Mouse (Mus musculus) 416B (cell line): ENCODE results near the gene Rpa2.
A peak's percentile ranks its signal among the peaks of the same experiment; 100 is the strongest.

Experiments
- DNase-seq: peaks from one replicate; pipeline ENCODE4 v3.0.0; 2011; ENCODE audit warnings: low read depth

The Rpa2 gene

DNA sequence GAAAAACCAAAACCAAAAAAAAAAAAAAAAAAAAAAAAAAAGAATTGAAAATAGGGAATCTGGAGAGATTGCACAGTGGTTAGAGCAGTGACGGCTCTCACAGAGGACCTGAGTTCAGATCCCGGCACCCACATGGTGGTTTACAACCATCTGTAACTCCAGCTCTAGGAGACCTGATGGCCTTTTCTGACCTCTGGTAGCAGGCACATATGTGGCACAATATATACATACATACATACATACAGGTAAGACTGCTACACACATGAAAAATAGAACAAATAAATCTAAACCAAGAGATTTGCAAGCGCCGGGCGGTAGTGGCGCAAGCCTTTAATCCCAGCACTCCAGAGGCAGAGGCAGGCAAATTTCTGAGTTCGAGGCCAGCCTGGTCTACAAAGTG, 35.7 kb downstream of the Rpa2 start:
- no peak for DNase-seq

DNA sequence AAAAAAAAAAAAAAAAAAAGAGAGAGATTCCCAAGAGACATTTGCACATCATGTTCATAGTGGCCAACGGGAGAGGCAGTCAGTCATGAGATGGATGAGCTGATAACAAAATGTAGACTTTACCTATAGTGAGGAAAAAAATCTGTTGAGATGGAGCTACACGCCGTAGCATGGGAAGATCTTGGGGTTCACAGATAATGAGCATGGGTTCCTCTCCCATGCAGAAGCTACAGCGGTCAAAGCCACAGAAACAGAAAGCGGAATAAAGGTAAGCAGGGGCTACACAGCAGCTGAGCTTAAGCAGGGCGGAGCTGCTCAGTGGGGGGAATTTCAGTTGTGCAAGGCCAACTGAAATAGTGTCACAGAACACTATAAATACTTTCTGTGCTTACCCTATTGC, 36.2 kb downstream of the Rpa2 start:
- peak; percentile 30 for DNase-seq

DNA sequence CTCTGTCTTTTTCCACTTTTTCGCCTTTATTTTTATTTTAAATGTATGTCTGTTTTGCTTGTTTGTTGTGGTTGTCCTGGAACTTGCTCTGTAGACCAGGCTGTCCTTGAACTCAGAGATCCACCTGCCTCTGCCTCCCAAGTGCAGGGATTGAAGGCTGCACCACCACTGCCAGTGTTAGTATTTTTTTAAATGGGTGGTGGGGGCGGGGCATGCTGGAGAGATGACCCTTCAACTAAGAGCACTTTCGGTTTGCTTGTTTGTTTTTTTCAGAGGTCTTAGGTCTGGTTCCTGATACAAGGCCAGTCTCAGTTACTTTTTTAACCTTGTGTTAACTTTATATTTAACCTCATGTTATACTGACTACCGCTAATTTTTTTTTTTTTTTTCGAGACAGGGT, 37.0 kb downstream of the Rpa2 start:
- no peak for DNase-seq

DNA sequence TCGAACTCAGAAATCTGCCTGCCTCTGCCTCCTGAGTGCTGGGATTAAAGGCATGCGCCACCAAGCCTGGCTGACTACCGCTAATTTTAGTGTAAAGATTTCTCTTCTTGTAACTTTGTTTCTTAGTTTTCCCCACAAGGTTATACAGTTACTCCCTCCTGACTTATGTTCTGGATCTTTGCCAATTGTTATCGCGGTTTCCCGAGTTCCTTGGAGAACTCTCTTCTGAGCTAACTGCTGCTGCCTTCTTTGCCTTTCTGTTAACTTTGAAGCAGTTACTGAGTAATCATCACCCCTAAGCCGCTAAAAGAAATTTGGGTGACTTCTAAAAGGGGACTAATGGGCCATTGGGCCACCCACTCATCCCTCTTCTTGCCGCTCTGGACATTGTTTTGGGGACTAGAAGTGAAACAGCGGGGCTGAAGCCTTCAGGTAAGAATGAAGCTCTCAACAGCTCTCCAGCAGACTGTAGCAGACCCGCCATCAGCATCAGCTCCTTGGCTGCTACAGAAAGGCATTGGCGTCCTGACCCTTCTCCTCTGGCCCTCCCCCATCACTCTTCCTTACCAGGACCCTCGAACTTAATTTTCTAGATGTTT, 37.6 kb downstream of the Rpa2 start:
- DNase-seq, result peak; percentile 56

DNA sequence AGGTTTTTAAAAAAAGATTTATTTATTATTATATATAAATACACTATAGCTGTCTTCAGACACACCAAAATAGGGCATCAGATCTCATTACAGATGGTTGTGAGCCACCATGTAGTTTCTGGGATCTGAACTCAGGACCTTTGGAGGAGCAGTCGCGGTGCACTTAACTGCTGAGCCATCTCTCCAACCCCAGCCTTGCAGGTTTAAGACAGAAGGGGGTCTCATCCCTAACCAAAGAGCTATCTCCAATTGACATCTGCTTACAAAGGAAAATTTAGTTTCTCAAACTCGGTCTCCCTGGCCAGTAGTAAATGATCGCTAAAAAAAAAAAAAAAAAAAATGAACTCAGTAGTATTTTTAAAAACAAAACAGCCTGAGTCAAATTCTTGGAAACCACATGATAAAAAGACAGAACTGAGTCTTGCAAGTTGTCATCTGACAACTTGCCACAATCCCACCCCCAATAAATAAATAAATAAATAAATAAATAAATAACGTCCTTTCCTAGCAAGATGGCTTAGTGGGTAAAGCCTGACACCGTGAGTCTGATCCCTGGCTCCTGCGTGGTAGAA, 38.6 kb downstream of the Rpa2 start:
- DNase-seq, result no peak

DNA sequence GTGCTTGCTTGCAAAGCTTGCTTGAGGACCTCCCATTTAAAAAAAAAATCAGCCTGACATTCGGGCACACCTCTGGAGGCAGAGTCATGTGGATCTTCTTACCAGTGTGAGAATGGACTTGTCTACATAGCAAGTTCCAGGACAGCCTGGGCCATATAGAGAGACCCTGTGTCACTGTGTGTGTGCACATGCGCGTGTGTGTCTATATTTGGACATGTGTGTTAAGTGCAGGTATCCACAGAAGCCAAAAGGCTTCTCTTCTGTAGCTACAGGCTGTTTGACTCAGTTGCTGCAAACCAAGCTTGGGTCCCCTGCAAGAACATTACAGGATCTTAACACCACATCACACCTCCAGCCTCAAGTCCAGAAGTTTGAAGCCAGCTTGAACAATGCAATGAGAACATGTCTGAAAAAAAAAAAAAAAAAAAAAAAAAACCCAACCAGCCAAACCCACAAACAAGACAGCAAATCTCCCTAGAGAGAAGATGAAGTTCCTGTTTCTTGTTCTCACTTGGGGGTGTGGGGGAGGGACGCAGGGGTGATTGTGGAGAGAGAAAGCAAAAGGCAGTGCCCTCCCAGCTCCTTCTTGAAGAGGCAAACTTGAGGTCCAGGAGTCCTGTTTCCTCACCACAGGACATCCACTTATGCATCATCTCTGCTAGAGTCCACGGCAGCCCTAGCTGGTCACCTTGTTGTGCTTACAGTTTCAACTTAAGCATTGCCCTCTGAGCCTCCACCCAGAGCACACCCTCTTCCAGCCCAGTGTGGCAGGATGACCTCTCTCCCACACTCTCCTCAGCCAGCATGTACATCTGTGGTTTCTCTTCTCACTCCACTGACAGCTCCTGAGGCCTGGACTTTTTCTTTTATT, 39.9 kb downstream of the Rpa2 start:
- peak; percentile 75 for DNase-seq

DNA sequence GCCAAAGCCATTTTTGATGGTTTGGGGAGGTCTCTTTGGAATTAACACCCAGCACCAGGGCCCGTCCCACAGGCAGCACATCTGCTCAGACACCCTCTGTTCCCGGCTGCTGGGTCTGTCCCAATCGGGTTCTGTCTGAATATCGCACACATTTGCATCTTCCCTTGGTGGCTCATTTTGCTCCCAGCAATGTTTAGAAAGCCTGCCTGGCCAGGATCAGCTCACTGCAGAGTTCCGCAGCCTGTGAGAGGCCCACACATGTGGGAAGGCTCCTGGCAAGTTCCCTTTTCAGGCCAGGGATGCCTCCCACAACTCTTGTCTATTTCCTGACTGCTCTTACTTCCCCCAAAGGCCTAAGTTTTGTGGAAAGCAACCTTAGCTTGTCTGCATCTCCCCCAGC, 41.5 kb downstream of the Rpa2 start:
- DNase-seq, result no peak

DNA sequence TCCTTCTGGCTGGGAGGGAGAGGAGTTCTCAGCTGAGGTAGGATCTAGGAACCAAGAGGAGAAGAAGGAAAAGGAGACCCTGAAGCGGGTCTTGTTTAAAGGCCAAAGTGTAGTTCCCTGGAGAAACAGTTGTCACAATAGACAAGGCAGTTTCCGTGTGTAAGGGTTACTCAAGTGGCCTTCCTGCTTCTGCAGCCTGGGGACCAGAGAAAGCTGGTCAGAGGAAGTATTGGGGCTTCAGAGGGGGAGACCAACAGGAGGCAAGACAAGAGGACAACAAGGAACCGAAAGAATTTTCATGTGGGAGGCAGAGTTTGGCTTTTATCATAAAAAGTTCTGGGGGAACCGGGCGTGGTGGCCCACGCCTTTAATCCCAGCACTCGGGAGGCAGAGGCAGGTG, 48.3 kb downstream of the Rpa2 start:
- DNase-seq, result peak; percentile 64

DNA sequence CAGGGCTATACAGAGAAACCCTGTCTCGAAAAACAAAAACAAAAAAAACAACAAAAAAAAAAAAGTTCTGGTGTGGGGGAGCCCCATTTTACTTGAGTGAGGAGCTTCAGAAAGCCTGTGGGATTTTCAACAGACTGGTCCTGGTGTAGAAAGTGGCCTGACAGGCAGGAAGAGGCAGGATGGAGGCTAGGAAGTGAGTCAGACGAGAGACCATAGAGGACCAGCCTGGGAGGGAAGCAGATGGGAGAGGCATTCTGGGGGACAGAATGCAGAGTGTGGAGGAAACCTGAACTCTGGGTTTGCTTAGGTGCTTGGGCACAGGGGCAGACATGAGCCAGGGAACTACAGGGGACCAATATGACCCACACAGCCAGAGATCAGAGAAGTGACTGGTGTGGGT, 48.7 kb downstream of the Rpa2 start:
- peak; percentile 78 for DNase-seq

DNA sequence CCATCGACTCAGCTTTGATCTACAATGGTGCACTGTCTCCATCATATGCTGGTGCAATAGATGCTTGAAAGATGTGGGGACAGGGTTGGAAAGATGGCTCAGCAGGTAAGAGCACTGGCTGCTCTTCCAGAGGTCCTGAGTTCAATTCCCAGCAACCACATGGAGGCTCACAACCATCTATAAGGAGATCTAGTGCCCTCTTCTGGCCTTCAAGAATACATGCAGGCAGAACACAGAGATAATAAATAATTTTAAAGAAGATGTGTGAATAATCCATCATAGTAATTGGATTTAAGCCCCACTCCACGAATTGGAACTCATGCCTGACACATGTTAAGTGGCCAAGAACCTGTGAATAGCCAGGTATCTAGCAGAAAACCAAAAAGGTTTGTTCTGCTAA, 50.3 kb downstream of the Rpa2 start:
- no peak for DNase-seq

DNA sequence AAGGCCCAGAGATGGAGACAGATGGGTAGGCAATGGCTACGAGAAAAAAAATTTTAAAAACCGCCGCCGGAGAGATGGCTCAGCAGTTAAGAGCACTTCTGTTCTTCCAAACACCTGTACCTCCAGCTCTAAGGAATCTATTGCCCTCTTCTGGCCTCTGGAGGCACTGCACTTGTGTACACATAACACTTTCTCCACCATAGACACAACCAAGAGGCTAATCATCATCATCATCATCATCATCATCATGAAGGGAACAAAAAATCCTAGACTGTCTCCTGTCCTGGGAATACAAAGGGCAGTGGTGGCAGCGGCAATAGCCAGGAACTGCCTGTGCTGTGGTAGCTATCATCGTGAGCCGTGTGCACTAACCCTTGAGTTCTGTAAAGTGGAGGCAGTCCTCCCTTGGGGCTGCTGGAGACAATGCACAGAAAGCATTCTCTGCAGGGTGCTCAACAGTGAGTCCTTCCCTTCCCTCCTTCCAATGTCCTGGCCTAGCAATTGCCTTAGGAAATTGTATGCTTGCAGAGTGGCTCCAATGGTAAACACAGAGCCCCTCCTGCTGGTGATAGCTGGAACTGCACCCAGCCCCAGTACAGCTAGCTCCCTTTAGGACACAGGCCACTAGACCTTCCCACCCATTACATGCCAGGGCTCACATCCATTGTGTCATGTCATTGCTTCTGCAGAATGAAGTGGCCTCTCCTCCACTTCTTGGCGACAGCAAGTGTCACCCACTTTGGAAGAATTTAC, 55.7 kb downstream of the Rpa2 start:
- DNase-seq, result peak; percentile 87
